Mouse (Mus musculus): ENCODE results near the gene Col11a2. TPM values are rescaled to one million over a fixed set of nuclear protein-coding genes. Genes with fewer than 3 reads are reported as not detected.
"Not testable (repeated sequence)": the region's sequence is repeated elsewhere in the genome, so short reads cannot be mapped to it uniquely, and the experiment has no call there.

Col11a2 gene
- polyA plus RNA-seq (2015; fragmentation: Nextera tagmentation; extraction: Ambion mirVana): 0.90 and 1.0 TPM in 2 replicates

DNA sequence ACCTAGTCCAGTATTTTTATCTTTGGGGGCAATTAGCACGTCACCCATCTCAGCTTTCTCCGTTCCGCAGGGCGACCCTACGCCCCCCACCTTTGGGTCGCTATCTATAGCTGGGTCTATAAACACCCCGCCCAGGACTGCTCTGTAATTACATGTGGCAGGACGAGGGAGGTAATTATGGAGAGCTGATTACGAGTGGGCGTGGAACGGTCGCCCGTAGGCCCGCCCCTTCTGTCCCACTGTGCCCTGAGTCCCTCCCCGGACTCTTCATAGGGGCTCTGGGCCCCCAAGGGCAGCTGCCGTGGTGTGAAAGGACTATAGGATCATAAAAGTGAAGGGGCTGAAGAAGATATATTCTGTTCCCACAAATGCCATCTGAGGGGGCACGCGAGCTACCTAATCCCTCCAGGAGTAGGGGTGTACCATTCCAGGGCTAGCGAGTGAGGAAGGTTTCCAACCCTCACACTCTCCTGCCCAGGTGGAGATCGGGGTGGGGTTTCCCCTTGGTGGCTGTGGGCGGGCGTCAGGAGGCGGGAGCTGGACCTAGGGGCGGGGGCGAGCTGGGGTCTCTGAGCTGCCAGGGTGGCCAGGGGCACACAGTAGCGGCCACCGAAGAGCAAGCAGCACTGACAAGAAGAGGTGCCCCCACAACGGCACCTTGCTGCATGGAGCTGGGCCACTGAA is at the start of gene Col11a2:
TSS of gene Col11a2 (plus strand) at position 560 of the 684 bp plus-strand sequence.
- peaks cover 26% of the 10 kb centered on the region for H3K4me1 ChIP-seq (replicated peaks)
- H3K9ac ChIP-seq: 0 out of 2 replicates have a peak within 1 kb of the TSS, but pooled peaks have one; percentile 17
- H3K4me3 ChIP-seq (replicated peaks): peak within 1 kb of the TSS; percentile 11
- no peaks in the 10 kb centered on the region for H3K9me3 ChIP-seq
- peaks cover 12% of the 10 kb centered on the region for H3K27me3 ChIP-seq (replicated peaks)
- peaks cover 18% of the 10 kb centered on the region for H3K36me3 ChIP-seq
- H3K27ac ChIP-seq: no peak within 1 kb of the TSS
- H3K4me2 ChIP-seq (replicated peaks): peak within 1 kb of the TSS; percentile 57
- ATAC-seq: peak; percentile 72
- WGBS: 6% methylated on average over 28 of the region's 28 CpGs

DNA sequence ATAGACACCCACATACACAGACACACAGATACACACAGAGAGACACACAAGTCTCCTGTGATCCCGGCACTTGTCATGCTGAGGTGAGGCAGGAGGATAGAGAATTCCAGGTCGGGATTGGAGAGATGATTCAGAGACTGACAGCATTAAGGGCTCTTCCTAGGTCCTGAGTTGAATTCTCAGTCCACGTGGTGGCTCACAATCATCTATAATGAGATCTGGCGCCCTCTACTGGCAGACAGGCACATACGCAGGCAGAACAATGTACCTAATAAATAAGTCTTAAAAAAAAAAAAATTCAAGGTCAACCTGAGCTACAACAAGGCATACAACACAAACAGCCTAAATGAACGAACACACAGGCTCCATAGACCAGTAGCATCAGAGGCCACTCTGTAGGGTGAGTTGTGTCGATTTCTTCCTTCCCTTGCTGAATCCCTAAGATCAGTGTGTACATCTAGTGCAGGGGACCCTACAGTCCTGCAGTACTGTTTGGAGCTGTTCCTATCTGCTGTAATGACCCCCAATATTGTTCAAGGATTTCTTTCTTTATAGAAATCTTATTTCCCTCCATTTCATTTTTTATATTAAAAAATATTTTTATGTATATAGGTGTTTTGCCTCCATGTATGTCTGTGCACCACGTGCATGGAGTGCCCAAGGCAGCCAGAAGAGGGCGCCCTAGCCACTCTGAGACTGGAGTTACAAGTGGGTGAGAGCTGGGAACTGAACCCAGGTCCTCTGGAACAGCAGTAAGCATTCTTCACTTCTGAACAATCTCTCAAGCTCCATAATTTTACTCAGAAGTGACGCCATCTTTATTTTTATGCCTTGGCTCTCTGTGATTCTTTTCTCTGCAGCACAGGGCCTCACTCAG is 47.2 kb upstream of the Col11a2 start:
- Histone ChIP-seq H3K4me2 (replicated peaks) (no peak overlapping the region), H3K9ac (no peak overlapping the region), H3K9me3 (no peaks in the 10 kb centered on the region), H3K27me3 (replicated peaks) (peaks cover 10% of the 10 kb centered on the region; the same call in 1 of the 2 replicates), H3K4me1 (replicated peaks) (0 out of 2 replicates have a peak, but pooled peaks cover 2% of the 10 kb centered on the region), H3K27ac (no peak overlapping the region), H3K4me3 (replicated peaks) (no peak overlapping the region), H3K36me3 (no peaks in the 10 kb centered on the region)
- ATAC-seq: 0 out of 2 replicates have a peak, but pooled peaks have one; percentile 31
- WGBS: 29% methylated on average over 10 of the region's 10 CpGs

- Histone ChIP-seq H3K4me3 (replicated peaks) (no peak overlapping the region), H3K9me3 (no peaks in the 10 kb centered on the region), H3K27me3 (replicated peaks) (0 out of 2 replicates have a peak, but pooled peaks cover under 1% of the 10 kb centered on the region), H3K9ac (no peak overlapping the region), H3K36me3 (no peaks in the 10 kb centered on the region), H3K27ac (no peak overlapping the region), H3K4me1 (replicated peaks) (peaks cover 7% of the 10 kb centered on the region; the same call in 1 of the 2 replicates), H3K4me2 (replicated peaks) (no peak overlapping the region)
- ATAC-seq: no peak
- 90% methylated on average over 8 of the region's 8 CpGs for WGBS
Observed at GRCm38 (mm10) chr17:33994959-33995358, 44.3 kb upstream of the Col11a2 start.

DNA sequence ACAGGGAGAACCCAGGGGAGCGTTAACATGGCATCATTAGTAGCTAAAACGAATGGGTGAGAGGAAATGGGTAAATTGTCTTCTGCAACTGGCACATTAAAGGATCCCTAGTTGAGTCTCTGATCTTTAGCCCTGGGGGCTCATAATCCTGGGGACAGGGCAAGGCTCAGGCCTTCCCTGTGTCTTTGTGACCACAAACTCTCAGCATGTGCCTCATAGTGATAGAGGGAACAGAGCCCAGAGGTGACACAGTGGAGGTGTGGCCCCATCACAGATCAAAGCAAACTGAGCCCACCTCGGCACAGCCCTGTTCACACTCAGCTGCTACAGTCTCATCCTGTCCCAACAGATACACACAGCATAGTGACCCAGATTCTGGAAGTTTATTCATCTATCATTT is 43.6 kb upstream of the Col11a2 start:
- WGBS: 42% methylated on average over 3 of the region's 3 CpGs
- no peak overlapping the region for H3K4me2 ChIP-seq (replicated peaks)
- H3K9ac ChIP-seq: no peak overlapping the region
- 0 out of 2 replicates have a peak, but pooled peaks cover 5% of the 10 kb centered on the region for H3K27me3 ChIP-seq (replicated peaks)
- H3K4me1 ChIP-seq (replicated peaks): peaks cover 11% of the 10 kb centered on the region; the same call in 1 of the 2 replicates
- no peaks in the 10 kb centered on the region for H3K36me3 ChIP-seq
- no peaks in the 10 kb centered on the region for H3K9me3 ChIP-seq
- H3K27ac ChIP-seq: no peak overlapping the region
- no peak overlapping the region for H3K4me3 ChIP-seq (replicated peaks)
- ATAC-seq: no peak

DNA sequence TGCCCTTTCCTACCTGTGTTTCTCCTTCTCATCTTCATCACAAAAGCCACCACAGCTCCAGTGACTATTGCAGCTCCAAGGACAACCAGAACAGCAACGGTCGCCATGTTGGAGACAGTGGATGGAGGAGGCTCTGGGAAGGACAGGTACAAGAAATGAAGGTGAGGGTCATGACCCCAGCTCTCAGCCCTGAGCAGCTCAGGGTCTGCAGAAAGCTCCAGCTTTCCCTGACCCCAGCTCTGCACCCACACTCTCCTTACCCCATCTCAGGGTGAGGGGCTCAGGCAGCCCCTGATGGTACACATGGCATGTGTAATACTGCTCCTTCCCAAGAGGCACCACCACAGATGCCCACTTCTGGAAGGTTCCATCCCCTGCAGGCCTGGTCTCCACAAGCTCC is 42.2 kb upstream of the Col11a2 start:
- not testable (repeated sequence) for ATAC-seq; H3K9ac ChIP-seq; H3K27me3 ChIP-seq (replicated peaks); H3K27ac ChIP-seq; H3K36me3 ChIP-seq; H3K4me3 ChIP-seq (replicated peaks); H3K9me3 ChIP-seq; H3K4me2 ChIP-seq (replicated peaks); H3K4me1 ChIP-seq (replicated peaks)
- WGBS: 86% methylated on average over 2 of the region's 2 CpGs

DNA sequence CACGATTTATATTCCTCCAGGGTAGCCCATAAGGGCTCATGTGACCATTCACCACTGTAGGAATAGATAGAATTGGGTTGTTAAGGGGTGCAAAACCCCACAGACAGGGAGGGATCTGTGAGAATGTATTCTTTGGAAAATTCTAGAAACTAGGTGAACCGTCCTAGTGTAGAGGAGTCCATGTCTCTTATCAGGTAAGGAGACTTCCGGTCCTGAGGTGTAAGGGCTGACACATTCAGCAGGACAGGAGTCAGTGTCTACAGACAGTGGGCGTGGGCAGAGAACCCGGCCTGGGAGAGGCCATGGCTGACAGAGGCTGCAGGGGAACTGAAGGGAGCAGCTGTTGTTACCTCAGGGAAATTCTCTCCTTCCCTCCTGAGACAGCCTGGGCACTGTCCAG is 40.5 kb upstream of the Col11a2 start:
- not testable (repeated sequence) for ATAC-seq; H3K27ac ChIP-seq; H3K27me3 ChIP-seq (replicated peaks); H3K4me1 ChIP-seq (replicated peaks); H3K9me3 ChIP-seq; H3K4me3 ChIP-seq (replicated peaks); H3K36me3 ChIP-seq; H3K9ac ChIP-seq
- WGBS: 55% methylated on average over 5 of the region's 5 CpGs
- H3K4me2 ChIP-seq (replicated peaks): peak overlapping the region; percentile 99

DNA sequence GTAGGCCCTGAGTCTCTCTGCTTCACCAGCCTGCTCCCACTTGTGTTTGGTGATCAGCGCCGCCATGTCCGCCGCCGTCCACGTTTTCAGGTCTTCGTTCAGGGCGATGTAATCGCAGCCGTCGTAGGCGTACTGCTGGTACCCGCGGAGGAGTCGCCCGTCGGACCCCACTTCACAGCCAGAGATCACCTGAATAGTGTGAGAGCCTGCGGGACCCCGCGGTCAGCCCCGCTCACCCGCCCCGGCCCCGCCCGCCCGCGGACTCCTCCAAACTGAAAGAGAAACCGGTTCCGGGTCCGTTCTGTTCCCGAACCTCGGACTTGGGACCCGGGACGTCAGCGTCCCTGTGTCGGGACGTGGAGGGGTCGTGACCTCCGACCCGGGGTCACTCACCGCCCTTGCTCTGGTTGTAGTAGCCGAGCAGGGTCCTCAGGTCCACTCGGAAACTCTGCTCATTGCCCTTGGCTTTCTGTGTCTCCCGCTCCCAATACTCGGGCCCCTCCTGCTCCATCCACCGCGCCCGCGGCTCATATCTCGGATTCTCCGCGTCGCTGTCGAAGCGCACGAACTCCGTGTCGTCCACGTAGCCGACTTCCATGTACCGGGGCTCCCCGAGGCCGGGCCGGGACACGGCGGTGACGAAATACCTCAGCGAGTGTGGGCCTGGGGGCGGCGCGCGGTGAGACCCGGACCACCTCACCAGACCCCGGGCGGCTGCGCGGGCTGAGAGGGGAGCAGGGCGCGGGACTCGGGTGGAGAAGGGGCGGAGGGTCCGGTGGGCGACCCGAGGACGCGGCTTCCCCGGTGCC is 39.7 kb upstream of the Col11a2 start:
- 2% methylated on average over 87 of the region's 87 CpGs for WGBS

GRCm38 (mm10) chr17:34000150-34000537 is 39.1 kb upstream of the Col11a2 start, which contains the start of gene H2-K1:
Gene H2-K1 (minus strand): TSS chr17:34000347.
- ATAC-seq: peak; percentile 97
- peak within 1 kb of the TSS; percentile 99 for H3K4me2 ChIP-seq (replicated peaks)
- no peaks in the 10 kb centered on the region for H3K36me3 ChIP-seq
- H3K4me1 ChIP-seq (replicated peaks): peaks cover 9% of the 10 kb centered on the region; the same call in 1 of the 2 replicates
- peak within 1 kb of the TSS; percentile 29 for H3K27ac ChIP-seq
- peak within 1 kb of the TSS; percentile 58 for H3K4me3 ChIP-seq (replicated peaks)
- WGBS: under 1% methylated on average over 30 of the region's 30 CpGs
- no peaks in the 10 kb centered on the region for H3K9me3 ChIP-seq
- 0 out of 2 replicates have a peak, but pooled peaks cover 5% of the 10 kb centered on the region for H3K27me3 ChIP-seq (replicated peaks)
- peak within 1 kb of the TSS; percentile 58 for H3K9ac ChIP-seq

More for the DNA sequence above, 39.7 kb upstream of the Col11a2 start:
- H3K27me3 ChIP-seq (replicated peaks): 0 out of 2 replicates have a peak, but pooled peaks cover 5% of the 10 kb centered on the region
- no peaks in the 10 kb centered on the region for H3K9me3 ChIP-seq
- peak overlapping the region; percentile 58 for H3K9ac ChIP-seq
- H3K36me3 ChIP-seq: no peaks in the 10 kb centered on the region
- peak overlapping the region; percentile 99 for H3K4me2 ChIP-seq (replicated peaks)
- peak overlapping the region; percentile 58 for H3K4me3 ChIP-seq (replicated peaks)
- ATAC-seq: peak; percentile 66
- H3K27ac ChIP-seq: peak overlapping the region; percentile 29
- H3K4me1 ChIP-seq (replicated peaks): peaks cover 9% of the 10 kb centered on the region; the same call in 1 of the 2 replicates

DNA sequence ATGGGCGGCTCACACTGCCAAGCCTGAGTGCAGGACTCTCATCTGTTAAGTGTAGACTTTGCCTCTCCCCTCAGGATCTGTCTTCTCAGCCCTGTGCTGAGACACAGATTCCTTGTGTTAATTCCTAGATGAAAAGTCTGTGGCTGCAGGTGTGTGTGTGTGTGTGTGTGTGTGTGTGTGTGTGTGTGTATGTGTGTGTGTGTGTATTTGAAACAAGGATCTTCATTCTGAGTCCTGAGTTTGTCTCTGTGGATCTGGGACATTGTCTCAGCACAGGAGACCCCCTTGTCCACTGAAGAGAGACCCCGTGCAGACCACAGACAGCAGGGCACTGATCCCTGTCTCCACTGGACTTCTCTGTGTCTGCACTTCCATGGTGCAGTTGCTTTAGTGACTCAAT is 38.4 kb upstream of the Col11a2 start:
- 54% methylated on average over 2 of the region's 2 CpGs for WGBS
- peak overlapping the region; percentile 99 for H3K4me2 ChIP-seq (replicated peaks)
- not testable (repeated sequence) for H3K9ac ChIP-seq; ATAC-seq; H3K4me1 ChIP-seq (replicated peaks); H3K4me3 ChIP-seq (replicated peaks); H3K27ac ChIP-seq; H3K36me3 ChIP-seq; H3K9me3 ChIP-seq; H3K27me3 ChIP-seq (replicated peaks)

DNA sequence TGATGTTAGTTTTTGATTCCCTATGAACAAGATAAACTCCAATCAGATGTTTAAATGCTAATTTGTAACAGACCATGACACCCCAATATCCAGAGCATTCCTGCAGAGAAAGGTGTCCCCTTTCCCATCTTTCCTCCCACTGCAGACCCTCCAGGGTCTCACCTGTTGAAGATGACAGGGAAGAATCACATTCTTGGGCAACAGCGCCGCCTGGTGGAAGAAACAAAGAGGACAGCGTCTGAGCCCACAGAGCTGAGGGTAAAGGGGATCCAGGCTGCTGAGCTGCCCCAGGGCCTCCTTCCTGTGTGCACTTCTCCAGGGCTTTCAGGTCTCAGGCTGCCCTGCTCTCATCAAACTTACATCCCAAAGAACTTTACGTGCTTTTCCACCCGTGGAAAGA is 35.8 kb upstream of the Col11a2 start:
- H3K9ac ChIP-seq: no peak overlapping the region
- H3K9me3 ChIP-seq: no peaks in the 10 kb centered on the region
- no peak for ATAC-seq
- H3K4me2 ChIP-seq (replicated peaks): no peak overlapping the region
- H3K4me1 ChIP-seq (replicated peaks): peaks cover 9% of the 10 kb centered on the region; the same call in 1 of the 2 replicates
- WGBS: 7% methylated on average over 5 of the region's 5 CpGs
- H3K27me3 ChIP-seq (replicated peaks): 0 out of 2 replicates have a peak, but pooled peaks cover 5% of the 10 kb centered on the region
- H3K4me3 ChIP-seq (replicated peaks): no peak overlapping the region
- H3K27ac ChIP-seq: no peak overlapping the region
- no peaks in the 10 kb centered on the region for H3K36me3 ChIP-seq

- Histone ChIP-seq H3K4me3 (replicated peaks) (no peak overlapping the region), H3K9ac (no peak overlapping the region), H3K4me1 (replicated peaks) (no peaks in the 10 kb centered on the region), H3K4me2 (replicated peaks) (no peak overlapping the region), H3K9me3 (no peaks in the 10 kb centered on the region), H3K27me3 (replicated peaks) (no peaks in the 10 kb centered on the region), H3K27ac (no peak overlapping the region), H3K36me3 (no peaks in the 10 kb centered on the region)
- ATAC-seq: no peak
- WGBS: 49% methylated on average over 2 of the region's 2 CpGs
Observed at GRCm38 (mm10) chr17:34006570-34006969, 32.7 kb upstream of the Col11a2 start.
